Mouse (Mus musculus): ENCODE measurements around the gene Fam193a.
A peak's percentile ranks its signal among the peaks of the same experiment; 100 is the strongest.

Gene Fam193a

GRCm38 (mm10) chr5:34369341-34370021 lies at the start of gene Fam193a:
Gene Fam193a (plus strand): TSS chr5:34369933.
- peak; percentile 95 for DNase-seq (ENCODE audit: low read depth, low spot score)

- DNase-seq (ENCODE audit: low read depth, low spot score), result no peak
These were observed 48.5 kb upstream of the Fam193a start for GRCm38 (mm10) chr5:34321236-34321635.

DNA sequence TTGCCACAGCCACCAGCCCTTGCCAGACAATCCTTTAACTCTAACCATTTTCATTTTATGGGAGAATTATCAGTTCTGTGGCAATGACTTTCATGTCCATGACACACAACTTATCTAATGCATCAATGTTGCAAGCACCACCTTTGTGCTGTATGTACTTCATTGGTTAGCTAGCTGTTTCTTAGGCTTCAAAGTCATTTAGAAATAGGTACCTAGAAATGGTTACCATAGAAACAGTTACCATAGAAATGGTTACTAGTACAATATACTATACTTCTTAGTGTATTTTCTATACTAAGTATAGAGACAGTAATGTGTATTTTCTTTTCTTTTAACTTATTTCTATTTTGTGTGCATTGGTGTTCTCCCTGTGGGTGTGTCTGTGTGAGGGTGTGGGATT lies 44.4 kb upstream of the Fam193a start:
- peak; percentile 27 for DNase-seq (ENCODE audit: low read depth, low spot score)

DNA sequence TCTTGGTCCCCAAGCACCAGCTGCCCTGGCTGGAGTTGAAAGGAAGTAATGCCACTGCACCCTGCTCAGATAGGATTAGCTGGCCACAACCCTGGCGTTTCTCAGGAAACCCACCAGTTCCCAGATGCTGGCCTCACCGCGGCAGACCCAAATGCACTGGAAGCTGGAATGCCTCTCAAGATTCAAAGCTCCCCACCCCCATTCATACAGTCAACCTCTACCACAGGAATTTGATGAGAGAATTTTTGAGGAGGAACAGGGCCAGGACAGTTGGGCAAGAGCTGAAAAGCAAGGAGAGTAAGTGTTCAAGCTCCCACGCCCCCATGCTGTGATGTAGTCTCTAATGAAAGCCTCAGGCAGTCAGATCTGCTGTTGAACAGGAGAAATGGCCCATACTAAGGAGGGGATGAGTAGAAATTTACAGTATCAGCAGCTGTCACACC lies 43.5 kb upstream of the Fam193a start:
- no peak for DNase-seq (ENCODE audit: low read depth, low spot score)

DNA sequence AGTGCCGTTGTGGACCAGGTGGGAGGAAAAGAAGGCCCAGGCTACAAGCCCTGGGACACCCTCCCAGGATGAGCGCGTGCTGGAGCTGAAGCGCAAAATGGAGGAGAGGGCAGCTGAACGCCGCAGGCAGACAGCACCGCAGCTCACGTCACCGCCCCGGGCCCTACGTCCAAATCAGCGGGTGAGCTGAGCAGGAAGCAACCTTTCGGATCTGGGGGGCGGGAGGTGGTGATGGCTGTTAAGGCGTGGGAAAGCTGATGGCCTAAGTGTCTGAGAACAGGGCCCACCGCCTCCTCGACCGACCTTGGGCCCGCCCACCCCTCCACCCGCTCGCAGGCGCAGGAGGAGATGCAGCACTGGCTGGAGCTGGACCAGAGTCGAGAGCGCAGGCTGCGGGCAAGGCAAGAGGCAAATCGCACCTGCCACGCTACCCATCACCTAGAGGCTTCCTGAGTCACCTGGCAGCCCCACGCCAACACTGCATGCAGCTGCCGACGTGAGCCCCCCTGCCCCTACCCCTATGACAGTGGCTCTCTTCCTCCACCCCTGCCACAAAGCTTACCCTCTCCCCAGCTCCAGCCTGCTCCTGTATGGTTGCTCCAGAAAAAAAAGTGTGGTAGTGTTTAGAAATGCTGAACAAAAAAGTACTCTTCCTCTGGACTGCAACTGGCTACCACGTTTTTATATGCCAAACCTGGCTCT lies 42.7 kb upstream of the Fam193a start:
- DNase-seq (ENCODE audit: low read depth, low spot score), result no peak

DNA sequence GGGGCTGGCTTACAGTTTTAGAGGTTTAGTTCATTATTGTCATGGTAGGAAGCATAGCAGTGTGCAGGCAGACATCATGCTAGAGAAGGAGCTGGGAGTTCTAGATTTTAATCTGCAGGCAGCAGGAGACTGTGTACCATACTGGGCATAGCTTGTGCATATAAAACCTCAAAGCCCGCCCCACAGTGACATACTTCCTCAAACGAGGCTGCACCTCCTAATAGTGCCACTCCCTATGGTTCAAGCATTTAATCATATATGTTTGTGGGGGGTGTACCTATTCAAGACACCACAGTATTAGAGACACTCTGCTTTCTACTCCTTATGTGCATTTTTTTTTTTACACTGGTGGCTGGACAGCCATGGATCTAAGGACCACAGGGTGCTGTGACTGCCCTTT lies 39.6 kb upstream of the Fam193a start:
- DNase-seq (ENCODE audit: low read depth, low spot score), result no peak

- DNase-seq (ENCODE audit: low read depth, low spot score), result no peak
These were observed 35.7 kb upstream of the Fam193a start for GRCm38 (mm10) chr5:34334081-34334480.

DNA sequence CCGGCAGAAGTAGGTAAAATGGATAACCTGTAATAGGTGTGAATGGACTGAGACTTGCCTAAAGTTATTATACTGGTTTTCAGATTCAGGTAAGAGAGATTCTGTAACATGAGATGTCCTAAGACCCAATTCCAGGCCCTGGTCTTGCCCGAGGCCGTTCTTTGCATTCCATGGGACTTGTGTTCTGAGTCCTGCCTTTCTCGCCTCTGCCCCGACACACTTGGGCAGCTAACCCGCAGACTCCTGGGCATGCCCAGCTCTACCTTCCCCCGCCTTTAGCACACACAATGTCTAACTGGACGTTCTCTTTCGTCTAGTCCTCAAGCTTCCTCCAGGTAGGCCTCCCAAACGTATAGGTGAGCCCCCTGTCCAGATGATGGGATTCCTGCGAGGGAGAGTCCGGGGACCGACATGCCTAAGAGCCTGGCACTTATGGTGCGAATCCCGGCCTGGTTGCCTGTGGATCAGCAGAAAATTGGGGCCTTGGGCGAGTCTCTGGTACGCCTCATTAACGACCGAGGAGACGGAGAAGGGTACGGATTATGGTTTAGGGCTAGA lies 34.1 kb upstream of the Fam193a start:
- no peak for DNase-seq (ENCODE audit: low read depth, low spot score)

- peak; percentile 98 for DNase-seq (ENCODE audit: low read depth, low spot score)
These were observed 33.5 kb upstream of the Fam193a start, which contains the start of gene Rnf4 for GRCm38 (mm10) chr5:34336097-34336774. Gene Rnf4 (plus strand): TSS chr5:34336289.

- DNase-seq (ENCODE audit: low read depth, low spot score), result no peak
These were observed 32.8 kb upstream of the Fam193a start for GRCm38 (mm10) chr5:34336775-34337450.

DNA sequence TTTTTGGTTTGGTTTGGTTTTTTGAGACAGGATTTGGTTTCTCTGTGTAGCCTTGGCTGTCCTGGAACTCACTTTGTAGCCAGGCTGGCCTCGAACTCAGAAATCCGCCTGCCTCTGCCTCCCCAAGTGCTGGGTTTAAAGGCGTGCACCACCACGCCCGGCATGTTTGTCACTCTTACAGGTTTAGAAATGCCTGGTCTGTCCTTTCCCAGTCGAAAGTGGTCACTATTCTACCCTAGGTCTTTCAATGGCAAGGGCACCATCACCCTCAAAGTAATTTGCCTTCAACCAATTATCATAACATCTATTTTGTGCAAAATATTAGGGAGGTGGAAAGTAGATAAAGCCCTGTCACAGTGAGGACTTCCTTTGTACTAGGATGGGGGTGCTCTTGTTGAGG lies 29.5 kb upstream of the Fam193a start:
- no peak for DNase-seq (ENCODE audit: low read depth, low spot score)

DNA sequence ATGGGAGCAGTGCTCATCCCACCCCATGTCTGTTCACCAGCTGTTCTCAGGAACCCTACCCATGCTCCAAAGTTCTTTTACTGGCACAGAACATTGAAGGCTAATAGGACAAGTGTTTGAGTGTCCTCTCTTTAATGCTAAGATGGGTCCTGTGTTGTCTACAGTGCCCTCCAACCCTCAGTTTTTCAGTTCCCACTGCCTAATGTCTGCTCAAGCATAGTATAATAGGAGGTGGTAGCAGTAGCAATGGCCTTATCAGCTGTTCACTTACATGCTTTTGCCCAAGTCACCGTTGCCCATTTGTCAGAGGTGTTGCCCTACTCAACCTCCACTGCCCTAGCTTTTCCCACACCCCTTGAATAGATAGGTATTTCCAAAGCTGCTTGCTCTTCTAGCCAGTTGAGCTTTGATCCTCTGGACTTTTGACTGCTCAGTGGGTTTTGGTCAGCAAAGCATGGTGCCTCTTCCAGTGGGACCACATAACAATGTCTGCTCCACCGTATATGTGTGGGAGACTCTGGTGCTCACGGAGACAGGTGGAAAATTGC lies 17.6 kb upstream of the Fam193a start:
- no peak for DNase-seq (ENCODE audit: low read depth, low spot score)

- no peak for DNase-seq (ENCODE audit: low read depth, low spot score)
These were observed 9.5 kb upstream of the Fam193a start for GRCm38 (mm10) chr5:34360261-34360660.

- no peak for DNase-seq (ENCODE audit: low read depth, low spot score)
These were observed 6.6 kb upstream of the Fam193a start for GRCm38 (mm10) chr5:34363115-34363514.

GRCm38 (mm10) chr5:34368551-34369290 lies 1.0 kb upstream of the Fam193a start:
- DNase-seq (ENCODE audit: low read depth, low spot score), result no peak

DNA sequence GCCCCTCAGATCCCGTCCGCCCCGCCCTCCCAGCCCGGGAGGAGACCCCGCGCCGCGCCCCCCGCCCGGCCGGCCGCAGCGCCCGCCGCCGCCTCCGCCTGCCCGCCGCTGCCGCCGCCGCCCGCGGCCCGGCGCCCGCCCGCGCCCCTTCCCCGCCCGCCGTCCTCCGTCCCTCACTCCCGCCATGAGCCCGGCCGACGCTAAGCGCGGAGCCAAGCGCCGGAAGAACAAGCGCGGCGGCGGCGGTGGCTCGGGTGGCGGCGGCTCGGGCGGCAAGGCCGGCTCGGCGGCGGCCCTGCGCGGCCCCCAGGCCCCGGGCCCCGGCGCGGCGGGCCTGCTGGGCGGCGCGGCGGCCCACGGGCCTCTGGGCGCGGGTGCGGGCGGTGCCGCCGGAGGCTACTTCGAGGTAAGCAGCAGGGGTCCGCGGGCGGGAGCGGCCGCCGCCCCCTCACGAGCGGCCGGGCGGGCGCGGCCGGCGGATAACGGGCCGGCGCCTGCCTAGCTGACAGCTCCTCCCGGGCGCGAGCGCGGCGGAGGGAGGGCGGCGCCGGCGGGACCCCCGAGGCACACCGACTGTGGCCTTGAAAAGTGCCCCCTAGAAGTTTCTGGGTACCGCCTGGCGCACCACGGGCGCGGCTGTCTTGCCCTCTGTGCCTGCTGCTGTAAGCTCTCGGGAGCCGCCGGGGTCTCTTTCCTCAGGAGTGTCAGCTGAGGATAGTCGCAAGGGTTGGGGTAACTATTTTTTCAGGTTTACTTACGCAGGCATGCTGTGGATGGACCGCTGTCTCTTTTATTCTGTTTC lies 490 bp downstream of the Fam193a start:
- no peak for DNase-seq (ENCODE audit: low read depth, low spot score)

GRCm38 (mm10) chr5:34370840-34371239 lies 1.1 kb downstream of the Fam193a start:
- DNase-seq (ENCODE audit: low read depth, low spot score), result no peak

GRCm38 (mm10) chr5:34372141-34372540 lies 2.4 kb downstream of the Fam193a start:
- DNase-seq (ENCODE audit: low read depth, low spot score), result no peak

GRCm38 (mm10) chr5:34372541-34372940 lies 2.8 kb downstream of the Fam193a start:
- no peak for DNase-seq (ENCODE audit: low read depth, low spot score)

- DNase-seq (ENCODE audit: low read depth, low spot score), result no peak
These were observed 9.1 kb downstream of the Fam193a start for GRCm38 (mm10) chr5:34378787-34379186.
